Mouse (Mus musculus): ENCODE results near the gene Bst1. TPM values are rescaled to one million over a fixed set of nuclear protein-coding genes. Genes with fewer than 3 reads are reported as not detected.
A peak's percentile ranks its signal among the peaks of the same experiment; 100 is the strongest.

Bst1 gene
- total and polyA plus RNA-seq, 3 experiments, result 1.1 TPM; not detected in 2

DNA sequence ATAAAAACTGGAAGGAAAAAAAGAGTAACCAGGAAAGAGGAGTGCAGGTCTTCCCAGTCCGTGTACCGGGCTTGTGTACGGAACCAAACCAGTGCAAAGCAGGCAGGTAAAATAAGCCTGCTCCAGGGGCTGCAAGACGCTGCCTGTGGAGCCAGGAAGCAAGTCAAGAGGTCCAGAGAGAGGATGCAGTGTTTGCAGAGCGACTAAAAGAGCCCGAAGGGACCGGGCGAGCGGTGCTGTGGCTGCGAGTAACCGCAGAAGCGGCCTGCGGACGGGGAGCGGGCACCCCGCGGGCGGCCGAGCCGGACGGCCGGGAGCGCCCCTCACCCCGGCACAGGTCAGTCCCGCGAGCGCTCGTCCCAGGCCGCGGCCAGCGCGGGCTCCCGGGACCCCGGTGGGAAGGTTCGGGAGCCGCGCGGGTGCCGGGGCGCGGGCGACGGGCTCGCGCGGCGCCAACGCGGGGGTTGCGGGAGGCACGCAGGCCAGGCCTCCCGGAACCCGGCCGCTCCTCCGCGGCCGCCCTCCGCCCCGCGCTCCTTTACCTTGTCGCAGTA lies 37.2 kb upstream of the Bst1 start:
- peak overlapping the region; percentile 95 for H3K4me3 ChIP-seq (ENCODE audit: low read depth, low read length)
- no peaks in the 10 kb centered on the region; the same call in 1 of the 2 replicates for H3K27me3 ChIP-seq (ENCODE audit: insufficient read depth, low read length)
- no peaks in the 10 kb centered on the region for H3K9me3 ChIP-seq (replicated peaks)
- peaks cover 5% of the 10 kb centered on the region for H3K36me3 ChIP-seq (replicated peaks)
- peak; percentile 29 for DNase-seq (ENCODE audit: low spot score)
- peaks cover 34% of the 10 kb centered on the region for H3K4me1 ChIP-seq (ENCODE audit: insufficient read depth, low read depth, low read length)
- no peak for ATAC-seq (ENCODE audit: extremely low read depth, insufficient number of reproducible peaks, low FRiP score, poor library complexity, severe bottlenecking)
- TF ChIP-seq CTCF (IDR thresholded peaks at IDR 0.05; ENCODE audit: low read depth, low read length) (no peak), TAL1 (conservative IDR thresholded peaks at IDR 0.05; ENCODE audit: low read depth, low read length) (no peak), GATA2 (IDR thresholded peaks at IDR 0.05; ENCODE audit: borderline replicate concordance, low read depth, low read length) (no peak), POLR2AphosphoS5 (IDR thresholded peaks at IDR 0.05; ENCODE audit: insufficient replicate concordance, low read depth, low read length) (no peak), GATA1 (IDR thresholded peaks at IDR 0.05; ENCODE audit: borderline replicate concordance, low read length) (no peak)

DNA sequence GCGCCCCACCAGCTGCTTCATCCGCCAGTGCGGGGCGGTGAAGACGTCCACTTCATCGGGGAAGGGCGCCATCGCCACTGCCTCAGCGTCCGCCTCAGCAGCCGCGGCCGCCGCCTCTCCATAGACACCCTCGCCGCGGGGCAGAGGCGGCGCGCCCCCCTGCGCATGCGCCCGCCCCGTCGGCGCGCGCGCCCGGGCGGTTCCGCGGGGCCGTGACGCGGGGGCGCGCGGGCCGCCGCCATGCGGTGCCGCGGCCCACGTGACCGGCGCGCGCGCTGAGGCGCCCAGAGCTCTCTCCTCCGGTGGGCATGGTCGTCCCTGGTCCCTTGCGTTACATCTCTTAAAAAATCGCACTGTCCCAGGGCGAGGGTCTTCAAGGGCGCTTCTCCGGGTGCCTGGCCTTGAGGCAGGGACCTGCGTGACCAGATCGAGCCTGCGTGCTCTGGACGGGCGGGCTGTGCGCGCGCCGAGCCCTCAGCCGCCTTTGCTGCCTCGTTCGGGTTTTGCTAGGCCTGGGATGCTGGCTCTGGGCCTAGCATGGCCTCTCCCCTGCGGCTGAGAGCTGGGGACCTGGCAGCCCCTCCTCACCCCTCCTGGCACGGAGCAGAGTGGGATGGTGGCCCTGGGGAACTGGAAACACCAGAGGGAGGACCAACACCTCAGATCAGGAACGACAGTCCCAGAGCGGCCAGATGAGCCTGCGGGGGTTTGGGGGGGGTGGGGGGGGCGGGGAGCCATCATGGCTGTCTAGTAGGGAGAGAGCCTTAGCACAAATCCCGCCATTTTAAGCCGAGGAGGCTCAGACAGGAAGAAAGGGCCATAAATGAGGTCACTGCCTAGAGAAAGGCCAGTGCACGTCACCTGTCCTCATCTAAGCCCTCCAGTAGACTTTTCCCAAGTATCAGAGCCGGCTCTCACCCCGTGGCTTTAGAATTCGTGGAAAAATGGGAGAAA lies 36.4 kb upstream of the Bst1 start:
- DNase-seq (ENCODE audit: low spot score) (peak; percentile 79), ATAC-seq (ENCODE audit: extremely low read depth, insufficient number of reproducible peaks, low FRiP score, poor library complexity, severe bottlenecking) (peak; percentile 40; the same call in 1 of the 2 replicates)
- Histone ChIP-seq H3K9me3 (replicated peaks) (no peaks in the 10 kb centered on the region), H3K36me3 (replicated peaks) (peaks cover 5% of the 10 kb centered on the region), H3K4me3 (ENCODE audit: low read depth, low read length) (peak overlapping the region; percentile 95), H3K27me3 (ENCODE audit: insufficient read depth, low read length) (peaks cover 5% of the 10 kb centered on the region; the same call in 1 of the 2 replicates), H3K4me1 (ENCODE audit: insufficient read depth, low read depth, low read length) (peaks cover 29% of the 10 kb centered on the region)
- TF ChIP-seq GATA2 (IDR thresholded peaks at IDR 0.05; ENCODE audit: borderline replicate concordance, low read depth, low read length) (no peak), TAL1 (conservative IDR thresholded peaks at IDR 0.05; ENCODE audit: low read depth, low read length) (no peak), POLR2AphosphoS5 (IDR thresholded peaks at IDR 0.05; ENCODE audit: insufficient replicate concordance, low read depth, low read length) (no peak), CTCF (IDR thresholded peaks at IDR 0.05; ENCODE audit: low read depth, low read length) (no peak), GATA1 (IDR thresholded peaks at IDR 0.05; ENCODE audit: borderline replicate concordance, low read length) (no peak)

DNA sequence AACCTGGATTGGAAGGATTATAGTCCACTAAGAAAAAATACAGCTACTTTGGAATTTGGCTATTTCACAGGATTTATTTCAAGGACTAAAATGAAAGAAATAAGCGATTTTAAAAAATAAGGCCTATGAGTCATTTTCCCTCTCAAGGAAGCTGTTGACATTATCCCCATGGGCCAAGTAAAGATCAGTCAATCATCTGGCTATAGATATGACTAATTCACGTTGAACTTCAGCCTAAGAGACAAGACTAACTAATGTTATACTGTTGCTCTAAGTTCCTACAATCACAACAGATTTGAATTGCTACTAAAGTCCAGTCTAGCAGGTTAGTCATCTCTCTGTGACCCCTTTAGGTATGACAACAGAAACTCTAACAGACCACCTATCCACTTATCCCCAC lies 34.7 kb upstream of the Bst1 start:
- Histone ChIP-seq H3K4me1 (ENCODE audit: insufficient read depth, low read depth, low read length) (peaks cover 22% of the 10 kb centered on the region), H3K4me3 (ENCODE audit: low read depth, low read length) (no peak overlapping the region), H3K36me3 (replicated peaks) (no peaks in the 10 kb centered on the region), H3K9me3 (replicated peaks) (no peaks in the 10 kb centered on the region), H3K27me3 (ENCODE audit: insufficient read depth, low read length) (peaks cover 15% of the 10 kb centered on the region)
- TF ChIP-seq POLR2AphosphoS5 (IDR thresholded peaks at IDR 0.05; ENCODE audit: insufficient replicate concordance, low read depth, low read length), result no peak
- TF ChIP-seq CTCF (IDR thresholded peaks at IDR 0.05; ENCODE audit: low read depth, low read length), result no peak
- no peak for TF ChIP-seq GATA2 (IDR thresholded peaks at IDR 0.05; ENCODE audit: borderline replicate concordance, low read depth, low read length)
- TF ChIP-seq TAL1 (conservative IDR thresholded peaks at IDR 0.05; ENCODE audit: low read depth, low read length), result no peak
- TF ChIP-seq GATA1 (IDR thresholded peaks at IDR 0.05; ENCODE audit: borderline replicate concordance, low read length), result no peak
- no peak for DNase-seq (ENCODE audit: low spot score)
- ATAC-seq (ENCODE audit: extremely low read depth, insufficient number of reproducible peaks, low FRiP score, poor library complexity, severe bottlenecking), result no peak

DNA sequence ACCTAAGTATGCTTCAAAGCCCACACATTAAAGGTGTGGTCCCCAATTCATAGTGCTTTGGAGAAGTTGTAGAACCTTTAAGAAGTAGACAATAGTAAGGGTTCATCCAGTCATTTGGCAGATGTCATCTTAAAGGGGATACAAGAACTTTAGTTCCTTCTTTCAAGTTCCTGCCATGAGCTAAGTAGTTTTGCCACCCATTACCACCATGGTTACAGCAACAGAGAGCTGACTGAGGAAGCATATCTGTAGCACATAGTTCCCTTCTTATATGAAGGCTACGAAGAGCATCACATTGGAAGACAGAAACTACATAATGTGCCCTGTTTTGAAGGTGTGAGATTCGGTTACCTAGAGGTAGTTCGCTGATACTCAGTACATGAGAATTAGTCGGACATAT lies 32.1 kb upstream of the Bst1 start:
- TF ChIP-seq GATA2 (IDR thresholded peaks at IDR 0.05; ENCODE audit: borderline replicate concordance, low read depth, low read length), result no peak
- TF ChIP-seq CTCF (IDR thresholded peaks at IDR 0.05; ENCODE audit: low read depth, low read length), result no peak
- TF ChIP-seq POLR2AphosphoS5 (IDR thresholded peaks at IDR 0.05; ENCODE audit: insufficient replicate concordance, low read depth, low read length), result no peak
- TF ChIP-seq TAL1 (conservative IDR thresholded peaks at IDR 0.05; ENCODE audit: low read depth, low read length), result no peak
- no peak for TF ChIP-seq GATA1 (IDR thresholded peaks at IDR 0.05; ENCODE audit: borderline replicate concordance, low read length)
- Histone ChIP-seq H3K36me3 (replicated peaks) (no peaks in the 10 kb centered on the region), H3K9me3 (replicated peaks) (no peaks in the 10 kb centered on the region), H3K4me3 (ENCODE audit: low read depth, low read length) (no peak overlapping the region), H3K27me3 (ENCODE audit: insufficient read depth, low read length) (peaks cover 17% of the 10 kb centered on the region), H3K4me1 (ENCODE audit: insufficient read depth, low read depth, low read length) (peaks cover 9% of the 10 kb centered on the region)
- ATAC-seq (ENCODE audit: extremely low read depth, insufficient number of reproducible peaks, low FRiP score, poor library complexity, severe bottlenecking) (no peak), DNase-seq (ENCODE audit: low spot score) (no peak)

DNA sequence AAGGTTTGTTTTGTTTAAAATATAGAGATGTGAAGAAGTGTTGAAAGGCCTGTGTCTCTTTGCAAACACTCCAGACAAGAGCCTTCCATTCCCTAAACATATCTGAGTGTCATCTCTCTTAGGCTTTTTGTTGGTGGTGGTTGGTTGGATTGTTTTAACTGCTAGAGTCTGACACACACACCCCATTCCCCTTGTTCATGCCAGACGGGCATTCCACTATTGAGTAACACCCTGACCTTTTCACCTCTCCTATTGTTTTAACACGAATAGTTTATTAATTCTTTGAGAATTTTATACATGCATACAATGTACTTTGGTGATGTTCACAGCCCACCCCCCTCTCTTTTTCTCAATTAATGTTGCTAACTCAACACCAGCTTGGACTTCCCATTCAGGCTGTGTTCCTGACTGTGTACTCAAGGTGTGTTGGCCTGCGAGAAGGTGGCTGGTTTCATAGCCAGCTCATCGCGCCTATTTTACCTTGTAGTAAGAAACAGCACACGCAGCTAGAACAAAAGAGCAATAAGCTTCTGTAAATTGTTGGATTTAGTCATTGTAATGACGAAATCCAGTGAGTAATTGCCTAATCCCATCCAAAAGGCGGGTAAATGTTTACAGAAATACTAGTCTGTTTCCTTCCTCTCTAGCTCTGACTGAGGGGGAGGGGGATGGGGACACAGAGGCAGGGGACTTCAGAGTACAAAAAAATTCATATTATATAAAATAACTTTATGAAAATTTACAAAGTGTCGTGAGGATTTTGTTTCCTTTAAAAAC lies 30.5 kb upstream of the Bst1 start:
- DNase-seq (ENCODE audit: low spot score) (no peak), ATAC-seq (ENCODE audit: extremely low read depth, insufficient number of reproducible peaks, low FRiP score, poor library complexity, severe bottlenecking) (no peak)
- Histone ChIP-seq H3K4me1 (ENCODE audit: insufficient read depth, low read depth, low read length) (peaks cover 3% of the 10 kb centered on the region), H3K27me3 (ENCODE audit: insufficient read depth, low read length) (peaks cover 20% of the 10 kb centered on the region), H3K9me3 (replicated peaks) (no peaks in the 10 kb centered on the region), H3K36me3 (replicated peaks) (no peaks in the 10 kb centered on the region), H3K4me3 (ENCODE audit: low read depth, low read length) (no peak overlapping the region)
- TF ChIP-seq TAL1 (conservative IDR thresholded peaks at IDR 0.05; ENCODE audit: low read depth, low read length) (no peak), GATA1 (IDR thresholded peaks at IDR 0.05; ENCODE audit: borderline replicate concordance, low read length) (no peak), POLR2AphosphoS5 (IDR thresholded peaks at IDR 0.05; ENCODE audit: insufficient replicate concordance, low read depth, low read length) (no peak), GATA2 (IDR thresholded peaks at IDR 0.05; ENCODE audit: borderline replicate concordance, low read depth, low read length) (no peak), CTCF (IDR thresholded peaks at IDR 0.05; ENCODE audit: low read depth, low read length) (no peak)

Measured in G1E (cell line).